Mouse (Mus musculus): ENCODE data around the gene Myod1.

DNA sequence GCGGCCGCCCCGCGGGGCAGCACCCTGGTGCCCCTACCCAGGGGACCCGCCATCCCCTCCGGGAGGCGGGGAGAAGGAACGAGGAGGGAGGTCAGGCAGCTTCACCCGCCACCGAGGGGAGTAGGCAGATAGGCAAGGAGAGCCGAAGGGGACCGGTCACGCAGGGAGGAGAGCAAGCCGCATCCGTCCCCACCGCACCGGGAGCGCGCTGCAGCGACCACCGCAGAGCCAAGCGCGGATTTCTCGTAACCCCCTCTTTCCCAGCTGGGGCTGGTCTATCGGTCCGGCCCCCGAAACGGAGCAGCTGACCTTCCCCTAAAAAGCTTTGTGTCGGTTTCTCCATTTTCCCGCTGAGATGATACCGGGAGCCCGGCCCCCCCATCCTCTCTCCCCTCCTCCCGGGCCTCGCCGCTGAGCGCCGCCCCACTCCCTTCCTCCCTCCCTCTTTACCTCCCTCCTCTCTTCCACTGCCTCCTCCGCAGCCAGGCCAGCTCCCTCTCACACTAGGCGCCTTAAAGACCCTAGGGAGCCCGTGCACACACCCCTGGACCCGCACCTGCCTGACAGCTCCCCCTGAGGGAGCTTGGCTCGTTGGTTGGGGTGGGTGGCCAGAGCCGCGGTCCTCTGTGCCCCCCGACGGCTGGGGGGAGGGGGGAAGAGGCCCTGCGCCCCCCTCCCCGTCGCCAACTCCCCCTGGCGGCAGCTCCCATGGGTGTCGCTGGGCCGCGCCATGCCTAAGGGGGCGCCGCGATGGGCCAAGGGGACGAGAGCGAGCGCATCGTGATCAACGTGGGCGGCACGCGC is 20.9 kb downstream of the Myod1 start:
- no peak for TF ChIP-seq CTCF (IDR thresholded peaks at IDR 0.05; ENCODE audit: extremely low read depth, insufficient read depth, low read length)
- no peak for TF ChIP-seq POLR2A (IDR thresholded peaks at IDR 0.05; ENCODE audit: extremely low read depth, insufficient read depth, low read length)

All from cortical plate, adult 2 months (tissue).